Mouse (Mus musculus) spleen, adult 18-20 months (tissue): ENCODE results near the gene Rogdi.

ENCODE experiments used
- DNase-seq, 2 experiments: peaks; one replicate each; pipeline ENCODE4 v3.0.0; 2022; ENCODE audit warnings: mixed read lengths in 2 of 2

Rogdi gene

GRCm38 (mm10) chr16:4984717-4985116, 28.6 kb downstream of the Rogdi start:
- DNase-seq: no peak

GRCm38 (mm10) chr16:4979755-4980380, 33.5 kb downstream of the Rogdi start:
- peak in 1 of 2 experiments; percentile 46 for DNase-seq

GRCm38 (mm10) chr16:4978275-4979051, 34.9 kb downstream of the Rogdi start:
- DNase-seq: no peak

GRCm38 (mm10) chr16:4976180-4976579, 37.2 kb downstream of the Rogdi start:
- DNase-seq: no peak

- no peak for DNase-seq
These were observed 38.8 kb downstream of the Rogdi start for GRCm38 (mm10) chr16:4974521-4974920.

- DNase-seq: no peak
These were observed 41.7 kb downstream of the Rogdi start for GRCm38 (mm10) chr16:4971626-4972025.

GRCm38 (mm10) chr16:4969055-4969843, 44.1 kb downstream of the Rogdi start:
- peak in 1 of 2 experiments; percentile 24 for DNase-seq

GRCm38 (mm10) chr16:4968426-4968825, 44.9 kb downstream of the Rogdi start:
- DNase-seq: no peak

- DNase-seq: no peak
These were observed 47.8 kb downstream of the Rogdi start for GRCm38 (mm10) chr16:4965392-4966129.

- DNase-seq: no peak
These were observed 48.5 kb downstream of the Rogdi start for GRCm38 (mm10) chr16:4964731-4965391.

- peak; percentile 94 to 96 for DNase-seq
These were observed 49.3 kb downstream of the Rogdi start, which contains the start of gene Anks3 for GRCm38 (mm10) chr16:4963797-4964709. Anks3 (minus strand) TSS chr16:4964205.

- no peak for DNase-seq
These were observed 50.0 kb downstream of the Rogdi start for GRCm38 (mm10) chr16:4963346-4963745.

GRCm38 (mm10) chr16:4960260-4960659, 53.1 kb downstream of the Rogdi start:
- no peak for DNase-seq
